Mouse (Mus musculus): ENCODE data around the gene Zfp821. TPM values are rescaled to one million over a fixed set of nuclear protein-coding genes. Genes with fewer than 3 reads are reported as not detected.
A peak's percentile ranks its signal among the peaks of the same experiment; 100 is the strongest.

Zfp821 gene
- polyA plus RNA-seq, 1 experiment: 9.5 TPM

- Histone ChIP-seq H3K4me3 (ENCODE audit: low read depth, low read length) (peak overlapping the region; percentile 84), H3K9me3 (replicated peaks; ENCODE audit: control insufficient read depth, insufficient read depth, low read length, poor library complexity, severe bottlenecking) (no peaks in the 10 kb centered on the region), H3K36me3 (ENCODE audit: control insufficient read depth, insufficient read depth, low read length, poor library complexity, severe bottlenecking) (peaks cover 2% of the 10 kb centered on the region; the same call in 1 of the 2 replicates), H3K9ac (ENCODE audit: low read depth, poor library complexity, severe bottlenecking) (peak overlapping the region; percentile 100), H3K4me1 (ENCODE audit: control insufficient read depth, insufficient read depth, low read length) (no peaks in the 10 kb centered on the region), H3K27me3 (ENCODE audit: control insufficient read depth, insufficient read depth, low read length, poor library complexity, severe bottlenecking) (0 out of 2 replicates have a peak, but pooled peaks cover 2% of the 10 kb centered on the region), H3K27ac (ENCODE audit: insufficient read depth, low read length) (no peak overlapping the region)
- TF ChIP-seq CTCF (IDR thresholded peaks at IDR 0.05; ENCODE audit: low read depth, low read length) (no peak), EP300 (IDR thresholded peaks at IDR 0.05; ENCODE audit: insufficient read depth, low read depth, low read length) (no peak), POLR2A (IDR thresholded peaks at IDR 0.05; ENCODE audit: insufficient read depth, low read length) (no peak)
Observed at GRCm38 (mm10) chr8:109706076-109706873, 929 bp downstream of the Zfp821 start.

DNA sequence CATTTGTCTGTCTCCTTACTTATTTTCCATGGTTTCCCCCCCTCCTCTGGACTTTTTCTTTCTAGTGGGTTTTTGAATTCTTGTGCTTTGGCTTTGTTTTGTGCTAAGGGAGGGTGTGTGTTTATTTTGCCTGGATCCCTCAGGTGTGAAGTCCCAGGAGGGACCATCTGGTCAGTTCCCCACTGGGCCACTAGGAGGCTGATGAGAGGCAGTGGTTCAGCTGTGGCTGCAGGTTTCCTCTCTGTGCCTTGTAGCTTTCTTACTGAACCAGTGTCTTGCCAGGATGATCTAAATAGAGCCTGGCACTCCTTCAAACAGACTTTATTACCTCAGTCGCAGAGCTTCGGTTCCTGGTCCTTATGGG, 1.5 kb downstream of the Zfp821 start:
- Histone ChIP-seq H3K27me3 (ENCODE audit: control insufficient read depth, insufficient read depth, low read length, poor library complexity, severe bottlenecking) (0 out of 2 replicates have a peak, but pooled peaks cover 2% of the 10 kb centered on the region), H3K27ac (ENCODE audit: insufficient read depth, low read length) (no peak overlapping the region), H3K9ac (ENCODE audit: low read depth, poor library complexity, severe bottlenecking) (no peak overlapping the region), H3K36me3 (ENCODE audit: control insufficient read depth, insufficient read depth, low read length, poor library complexity, severe bottlenecking) (peaks cover 6% of the 10 kb centered on the region), H3K4me1 (ENCODE audit: control insufficient read depth, insufficient read depth, low read length) (no peaks in the 10 kb centered on the region), H3K9me3 (replicated peaks; ENCODE audit: control insufficient read depth, insufficient read depth, low read length, poor library complexity, severe bottlenecking) (no peaks in the 10 kb centered on the region), H3K4me3 (ENCODE audit: low read depth, low read length) (no peak overlapping the region)
- TF ChIP-seq CTCF (IDR thresholded peaks at IDR 0.05; ENCODE audit: low read depth, low read length): peak; percentile 70
- no peak for TF ChIP-seq EP300 (IDR thresholded peaks at IDR 0.05; ENCODE audit: insufficient read depth, low read depth, low read length)
- TF ChIP-seq POLR2A (IDR thresholded peaks at IDR 0.05; ENCODE audit: insufficient read depth, low read length): no peak

DNA sequence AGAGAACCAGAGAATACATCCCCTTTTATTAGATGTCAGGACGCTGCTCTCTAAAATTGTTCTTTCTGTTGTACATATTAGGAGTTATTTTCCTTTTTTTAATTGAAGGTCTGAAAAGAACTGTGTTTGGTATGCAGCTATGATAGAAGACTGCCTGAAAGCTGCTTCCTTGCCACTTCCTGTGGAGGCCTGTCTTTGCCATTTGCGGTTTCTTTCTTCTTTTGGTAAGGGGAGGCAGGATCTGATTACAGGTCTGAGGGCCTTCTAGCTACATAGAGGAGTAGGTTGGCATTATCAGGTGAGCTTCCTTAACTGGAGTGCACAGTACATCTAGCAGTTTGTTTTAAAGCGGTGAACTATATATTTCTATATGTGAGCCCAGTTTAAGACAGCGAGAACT, 2.6 kb downstream of the Zfp821 start:
- TF ChIP-seq POLR2A (IDR thresholded peaks at IDR 0.05; ENCODE audit: insufficient read depth, low read length): no peak
- TF ChIP-seq EP300 (IDR thresholded peaks at IDR 0.05; ENCODE audit: insufficient read depth, low read depth, low read length): no peak
- Histone ChIP-seq H3K36me3 (ENCODE audit: control insufficient read depth, insufficient read depth, low read length, poor library complexity, severe bottlenecking) (peaks cover 10% of the 10 kb centered on the region), H3K9ac (ENCODE audit: low read depth, poor library complexity, severe bottlenecking) (no peak overlapping the region), H3K4me1 (ENCODE audit: control insufficient read depth, insufficient read depth, low read length) (no peaks in the 10 kb centered on the region), H3K27ac (ENCODE audit: insufficient read depth, low read length) (no peak overlapping the region), H3K9me3 (replicated peaks; ENCODE audit: control insufficient read depth, insufficient read depth, low read length, poor library complexity, severe bottlenecking) (no peaks in the 10 kb centered on the region), H3K4me3 (ENCODE audit: low read depth, low read length) (no peak overlapping the region), H3K27me3 (ENCODE audit: control insufficient read depth, insufficient read depth, low read length, poor library complexity, severe bottlenecking) (0 out of 2 replicates have a peak, but pooled peaks cover 2% of the 10 kb centered on the region)

DNA sequence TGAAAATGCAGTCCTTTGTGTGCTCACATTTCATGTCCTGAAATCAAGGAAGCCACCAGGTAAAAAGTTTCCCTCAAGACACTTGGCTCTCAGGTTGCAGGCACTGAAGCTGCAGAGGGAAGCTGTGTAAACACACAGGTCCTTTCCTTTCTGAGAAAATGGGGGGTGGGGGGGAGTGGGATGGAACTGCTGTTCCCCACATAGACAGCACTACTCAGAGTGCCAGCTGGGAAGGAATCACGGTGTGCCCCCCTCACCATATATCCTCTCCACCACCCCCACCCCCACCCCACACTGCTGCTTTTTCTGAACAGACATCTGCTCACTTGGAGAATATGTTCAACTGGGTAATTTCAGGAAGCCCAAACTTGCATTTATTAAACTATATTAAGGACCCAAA, 7.2 kb downstream of the Zfp821 start:
- Histone ChIP-seq H3K27ac (ENCODE audit: insufficient read depth, low read length) (no peak overlapping the region), H3K36me3 (ENCODE audit: control insufficient read depth, insufficient read depth, low read length, poor library complexity, severe bottlenecking) (peaks cover 14% of the 10 kb centered on the region), H3K9me3 (replicated peaks; ENCODE audit: control insufficient read depth, insufficient read depth, low read length, poor library complexity, severe bottlenecking) (no peaks in the 10 kb centered on the region)

GRCm38 (mm10) chr8:109714961-109715360, 9.6 kb downstream of the Zfp821 start:
- H3K9ac ChIP-seq (ENCODE audit: low read depth, poor library complexity, severe bottlenecking): no peak overlapping the region
- H3K36me3 ChIP-seq (ENCODE audit: control insufficient read depth, insufficient read depth, low read length, poor library complexity, severe bottlenecking): peaks cover 14% of the 10 kb centered on the region
- H3K4me1 ChIP-seq (ENCODE audit: control insufficient read depth, insufficient read depth, low read length): no peaks in the 10 kb centered on the region
- no peaks in the 10 kb centered on the region for H3K9me3 ChIP-seq (replicated peaks; ENCODE audit: control insufficient read depth, insufficient read depth, low read length, poor library complexity, severe bottlenecking)
- no peak overlapping the region for H3K4me3 ChIP-seq (ENCODE audit: low read depth, low read length)
- no peak overlapping the region for H3K27ac ChIP-seq (ENCODE audit: insufficient read depth, low read length)
- H3K27me3 ChIP-seq (ENCODE audit: control insufficient read depth, insufficient read depth, low read length, poor library complexity, severe bottlenecking): no peaks in the 10 kb centered on the region
- TF ChIP-seq CTCF (IDR thresholded peaks at IDR 0.05; ENCODE audit: low read depth, low read length): no peak
- TF ChIP-seq EP300 (IDR thresholded peaks at IDR 0.05; ENCODE audit: insufficient read depth, low read depth, low read length): no peak
- TF ChIP-seq POLR2A (IDR thresholded peaks at IDR 0.05; ENCODE audit: insufficient read depth, low read length): no peak

More for the DNA sequence above, 7.2 kb downstream of the Zfp821 start:
- TF ChIP-seq EP300 (IDR thresholded peaks at IDR 0.05; ENCODE audit: insufficient read depth, low read depth, low read length) (no peak), POLR2A (IDR thresholded peaks at IDR 0.05; ENCODE audit: insufficient read depth, low read length) (no peak), CTCF (IDR thresholded peaks at IDR 0.05; ENCODE audit: low read depth, low read length) (no peak)
- Histone ChIP-seq H3K4me1 (ENCODE audit: control insufficient read depth, insufficient read depth, low read length) (no peaks in the 10 kb centered on the region), H3K27me3 (ENCODE audit: control insufficient read depth, insufficient read depth, low read length, poor library complexity, severe bottlenecking) (no peaks in the 10 kb centered on the region), H3K4me3 (ENCODE audit: low read depth, low read length) (no peak overlapping the region), H3K9ac (ENCODE audit: low read depth, poor library complexity, severe bottlenecking) (no peak overlapping the region)

DNA sequence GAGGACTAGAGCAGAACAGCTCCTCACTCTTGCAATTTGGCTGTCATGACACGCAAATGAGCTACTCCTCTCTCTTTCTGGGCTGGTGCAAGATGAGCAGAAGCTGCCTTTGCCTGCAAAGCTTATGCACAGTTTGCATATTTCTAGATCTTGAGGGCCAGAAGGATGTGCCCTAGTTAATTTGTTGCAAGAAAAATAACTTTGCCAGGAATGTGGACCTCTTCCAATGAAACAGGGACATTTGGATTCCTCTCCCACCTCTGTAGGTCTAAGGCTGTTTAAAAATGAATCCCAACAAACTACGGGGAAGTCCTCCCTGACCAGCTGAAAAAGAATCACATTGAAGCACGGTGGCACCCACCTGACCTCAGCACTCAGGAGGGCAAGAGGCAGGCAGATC, 19.8 kb downstream of the Zfp821 start:
- H3K9me3 ChIP-seq (replicated peaks; ENCODE audit: control insufficient read depth, insufficient read depth, low read length, poor library complexity, severe bottlenecking): no peaks in the 10 kb centered on the region
- H3K27ac ChIP-seq (ENCODE audit: insufficient read depth, low read length): no peak overlapping the region
- H3K4me1 ChIP-seq (ENCODE audit: control insufficient read depth, insufficient read depth, low read length): no peaks in the 10 kb centered on the region
- no peak for TF ChIP-seq CTCF (IDR thresholded peaks at IDR 0.05; ENCODE audit: low read depth, low read length)
- no peak for TF ChIP-seq EP300 (IDR thresholded peaks at IDR 0.05; ENCODE audit: insufficient read depth, low read depth, low read length)
- no peak for TF ChIP-seq POLR2A (IDR thresholded peaks at IDR 0.05; ENCODE audit: insufficient read depth, low read length)
- peaks cover 18% of the 10 kb centered on the region for H3K36me3 ChIP-seq (ENCODE audit: control insufficient read depth, insufficient read depth, low read length, poor library complexity, severe bottlenecking)
- no peak overlapping the region for H3K4me3 ChIP-seq (ENCODE audit: low read depth, low read length)
- no peaks in the 10 kb centered on the region for H3K27me3 ChIP-seq (ENCODE audit: control insufficient read depth, insufficient read depth, low read length, poor library complexity, severe bottlenecking)
- no peak overlapping the region for H3K9ac ChIP-seq (ENCODE audit: low read depth, poor library complexity, severe bottlenecking)

Measured in ES-Bruce4 (cell line).